Mouse (Mus musculus): ENCODE measurements around the gene Map3k5. TPM values are rescaled to one million over a fixed set of nuclear protein-coding genes. Genes with fewer than 3 reads are reported as not detected.

Gene Map3k5
- polyA plus RNA-seq, 1 experiment from 2014 or later, result 4.2 TPM

DNA sequence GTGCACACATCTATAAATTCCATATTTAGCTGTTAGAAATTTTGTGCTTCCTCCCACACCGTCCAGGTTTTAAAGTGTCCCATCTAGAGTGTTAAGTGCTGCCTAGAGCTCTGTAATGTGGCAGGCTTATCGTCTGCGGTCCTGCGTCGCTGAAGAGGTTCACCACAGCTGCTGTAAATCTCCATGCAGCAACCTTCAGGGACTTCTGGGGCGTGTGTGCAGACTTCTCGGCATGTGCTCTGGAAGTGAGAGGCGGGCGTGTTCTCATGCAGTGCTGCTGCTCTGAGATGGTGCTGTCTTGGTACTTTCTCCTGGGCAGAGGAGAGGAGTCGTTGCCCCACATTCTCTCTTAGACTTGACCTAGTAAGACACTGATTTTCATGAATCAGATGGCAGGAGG, 246.9 kb downstream of the Map3k5 start:
- ATAC-seq (replicated peaks; ENCODE audit: insufficient number of reproducible peaks, low FRiP score, low TSS enrichment), result no peak
- peaks cover 16% of the 10 kb centered on the region for H3K4me1 ChIP-seq (ENCODE audit: control insufficient read depth, insufficient read depth, low read length)
- no peaks in the 10 kb centered on the region for H3K36me3 ChIP-seq (ENCODE audit: control insufficient read depth, insufficient read depth, low read length)
- H3K9ac ChIP-seq (ENCODE audit: low read depth, low read length), result no peak overlapping the region
- no peaks in the 10 kb centered on the region for H3K27me3 ChIP-seq (ENCODE audit: control insufficient read depth, insufficient read depth, low read length)
- 22% methylated on average over 10 of the region's 10 CpGs for WGBS (ENCODE audit: insufficient replicate concordance)
- H3K27ac ChIP-seq (ENCODE audit: low read depth, low read length), result no peak overlapping the region
- no peak overlapping the region for H3K4me3 ChIP-seq (ENCODE audit: low read depth, low read length)
- no peaks in the 10 kb centered on the region for H3K9me3 ChIP-seq (replicated peaks; ENCODE audit: control insufficient read depth, low read length)
- H3K4me2 ChIP-seq, result peak overlapping the region; percentile 20; the same call in 1 of the 2 replicates

DNA sequence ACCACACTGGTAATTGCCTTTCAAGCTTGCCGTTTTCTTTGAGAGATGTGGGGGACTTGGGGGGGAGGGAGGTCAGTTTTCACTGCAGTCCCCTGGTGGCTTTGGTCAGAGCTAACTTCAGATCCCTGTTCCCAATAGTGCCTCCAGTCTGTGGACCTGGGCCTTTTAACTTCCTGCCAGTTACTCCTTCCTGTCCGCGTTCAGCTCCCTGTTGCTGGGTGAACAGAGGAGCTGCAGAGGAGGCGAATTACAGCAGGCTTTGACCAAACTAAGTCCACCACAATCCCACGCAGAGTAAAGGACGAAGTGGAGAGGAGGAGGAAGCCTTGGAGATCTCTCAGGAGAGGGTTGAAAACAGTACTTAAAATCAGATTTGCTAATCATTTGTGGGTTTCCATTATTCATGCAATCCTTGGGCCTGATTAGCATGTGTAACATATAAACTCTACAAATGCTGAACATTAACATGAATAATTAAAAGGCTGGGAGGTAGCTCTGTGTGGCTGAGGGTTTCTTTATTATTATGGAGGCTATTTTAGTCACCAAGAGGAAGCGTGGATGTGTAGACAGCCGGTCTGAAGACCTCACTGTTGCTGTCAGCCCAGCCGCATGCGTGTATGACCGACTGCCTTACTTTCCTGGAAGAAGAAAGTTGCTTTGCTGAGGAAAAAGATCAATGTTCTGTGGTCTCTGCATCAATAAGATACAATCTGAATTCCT, 247.6 kb downstream of the Map3k5 start:
- Histone ChIP-seq H3K4me1 (ENCODE audit: control insufficient read depth, insufficient read depth, low read length) (peaks cover 16% of the 10 kb centered on the region), H3K27ac (ENCODE audit: low read depth, low read length) (no peak overlapping the region), H3K36me3 (ENCODE audit: control insufficient read depth, insufficient read depth, low read length) (no peaks in the 10 kb centered on the region), H3K9ac (ENCODE audit: low read depth, low read length) (no peak overlapping the region; the same call in 1 of the 2 replicates), H3K4me2 (no peak overlapping the region; the same call in 1 of the 2 replicates), H3K4me3 (ENCODE audit: low read depth, low read length) (no peak overlapping the region), H3K27me3 (ENCODE audit: control insufficient read depth, insufficient read depth, low read length) (no peaks in the 10 kb centered on the region), H3K9me3 (replicated peaks; ENCODE audit: control insufficient read depth, low read length) (no peaks in the 10 kb centered on the region)
- ATAC-seq (replicated peaks; ENCODE audit: insufficient number of reproducible peaks, low FRiP score, low TSS enrichment), result no peak
- 48% methylated on average over 11 of the region's 11 CpGs for WGBS (ENCODE audit: insufficient replicate concordance)

DNA sequence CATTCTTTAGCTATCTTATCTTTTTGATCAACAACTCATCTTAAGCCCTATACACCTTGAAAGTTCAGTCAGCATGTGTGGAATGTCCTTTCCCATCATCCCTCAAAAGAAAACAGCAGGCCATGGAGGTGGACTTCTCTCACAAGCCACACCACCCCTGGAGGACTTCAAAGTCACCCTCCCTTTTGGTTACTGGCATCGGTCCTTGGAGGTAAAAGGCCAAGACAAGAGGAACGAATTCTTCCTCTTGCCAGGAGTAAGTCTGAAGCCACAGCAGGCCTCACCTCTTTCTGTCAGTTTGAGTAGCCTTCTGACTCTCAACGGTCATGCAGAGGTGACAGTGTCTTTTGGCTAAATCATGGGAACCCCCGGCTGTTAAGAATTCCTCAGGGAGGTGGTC, 250.1 kb downstream of the Map3k5 start:
- no peak overlapping the region for H3K4me3 ChIP-seq (ENCODE audit: low read depth, low read length)
- no peaks in the 10 kb centered on the region for H3K27me3 ChIP-seq (ENCODE audit: control insufficient read depth, insufficient read depth, low read length)
- no peaks in the 10 kb centered on the region for H3K9me3 ChIP-seq (replicated peaks; ENCODE audit: control insufficient read depth, low read length)
- no peak for ATAC-seq (replicated peaks; ENCODE audit: insufficient number of reproducible peaks, low FRiP score, low TSS enrichment)
- no peak overlapping the region for H3K27ac ChIP-seq (ENCODE audit: low read depth, low read length)
- no peak overlapping the region for H3K9ac ChIP-seq (ENCODE audit: low read depth, low read length)
- H3K4me2 ChIP-seq, result no peak overlapping the region
- WGBS (ENCODE audit: insufficient replicate concordance), result 57% methylated on average over 4 of the region's 4 CpGs
- no peaks in the 10 kb centered on the region for H3K36me3 ChIP-seq (ENCODE audit: control insufficient read depth, insufficient read depth, low read length)
- H3K4me1 ChIP-seq (ENCODE audit: control insufficient read depth, insufficient read depth, low read length), result peaks cover 14% of the 10 kb centered on the region

DNA sequence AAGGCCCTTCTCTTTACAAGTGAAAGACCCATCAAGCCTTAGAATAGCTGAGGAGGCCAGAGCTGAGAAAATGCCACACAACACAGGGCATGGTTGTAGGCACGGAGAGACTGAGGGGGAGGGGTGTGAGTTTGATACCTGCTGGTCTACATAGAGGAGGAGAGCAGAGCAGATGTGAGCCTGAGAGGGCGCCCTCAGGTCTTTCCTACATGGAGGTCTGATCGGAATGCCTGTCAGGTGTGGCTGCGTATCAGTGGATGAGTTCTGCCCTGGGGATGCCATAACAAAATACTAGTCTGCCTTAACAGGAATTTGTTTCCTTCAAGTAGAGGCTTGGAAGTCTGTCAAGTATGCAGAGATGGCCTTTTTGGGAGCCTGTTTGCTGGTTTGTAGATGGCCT, 251.0 kb downstream of the Map3k5 start:
- H3K9me3 ChIP-seq (replicated peaks; ENCODE audit: control insufficient read depth, low read length), result no peaks in the 10 kb centered on the region
- no peak for ATAC-seq (replicated peaks; ENCODE audit: insufficient number of reproducible peaks, low FRiP score, low TSS enrichment)
- WGBS (ENCODE audit: insufficient replicate concordance), result 68% methylated on average over 4 of the region's 4 CpGs
- no peak overlapping the region for H3K4me2 ChIP-seq
- no peak overlapping the region for H3K9ac ChIP-seq (ENCODE audit: low read depth, low read length)
- H3K4me3 ChIP-seq (ENCODE audit: low read depth, low read length), result no peak overlapping the region
- no peak overlapping the region for H3K27ac ChIP-seq (ENCODE audit: low read depth, low read length)
- H3K4me1 ChIP-seq (ENCODE audit: control insufficient read depth, insufficient read depth, low read length), result peaks cover 14% of the 10 kb centered on the region
- H3K36me3 ChIP-seq (ENCODE audit: control insufficient read depth, insufficient read depth, low read length), result no peaks in the 10 kb centered on the region
- H3K27me3 ChIP-seq (ENCODE audit: control insufficient read depth, insufficient read depth, low read length), result no peaks in the 10 kb centered on the region

- H3K4me1 ChIP-seq (ENCODE audit: control insufficient read depth, insufficient read depth, low read length), result peaks cover 14% of the 10 kb centered on the region
- H3K9ac ChIP-seq (ENCODE audit: low read depth, low read length), result no peak overlapping the region
- H3K36me3 ChIP-seq (ENCODE audit: control insufficient read depth, insufficient read depth, low read length), result no peaks in the 10 kb centered on the region
- H3K27me3 ChIP-seq (ENCODE audit: control insufficient read depth, insufficient read depth, low read length), result no peaks in the 10 kb centered on the region
- no peaks in the 10 kb centered on the region for H3K9me3 ChIP-seq (replicated peaks; ENCODE audit: control insufficient read depth, low read length)
- H3K4me2 ChIP-seq, result no peak overlapping the region
- ATAC-seq (replicated peaks; ENCODE audit: insufficient number of reproducible peaks, low FRiP score, low TSS enrichment), result no peak
- H3K27ac ChIP-seq (ENCODE audit: low read depth, low read length), result no peak overlapping the region
- WGBS (ENCODE audit: insufficient replicate concordance), result 84% methylated on average over 2 of the region's 2 CpGs
- no peak overlapping the region for H3K4me3 ChIP-seq (ENCODE audit: low read depth, low read length)
Measured at GRCm38 (mm10) chr10:20185806-20186205, 251.5 kb downstream of the Map3k5 start.

- no peak overlapping the region for H3K27ac ChIP-seq (ENCODE audit: low read depth, low read length)
- WGBS (ENCODE audit: insufficient replicate concordance), result 73% methylated on average over 5 of the region's 5 CpGs
- no peak overlapping the region for H3K9ac ChIP-seq (ENCODE audit: low read depth, low read length)
- H3K4me2 ChIP-seq, result no peak overlapping the region
- H3K4me3 ChIP-seq (ENCODE audit: low read depth, low read length), result no peak overlapping the region
- no peaks in the 10 kb centered on the region for H3K36me3 ChIP-seq (ENCODE audit: control insufficient read depth, insufficient read depth, low read length)
- H3K27me3 ChIP-seq (ENCODE audit: control insufficient read depth, insufficient read depth, low read length), result no peaks in the 10 kb centered on the region
- no peak for ATAC-seq (replicated peaks; ENCODE audit: insufficient number of reproducible peaks, low FRiP score, low TSS enrichment)
- H3K9me3 ChIP-seq (replicated peaks; ENCODE audit: control insufficient read depth, low read length), result no peaks in the 10 kb centered on the region
- peaks cover 4% of the 10 kb centered on the region for H3K4me1 ChIP-seq (ENCODE audit: control insufficient read depth, insufficient read depth, low read length)
Measured at GRCm38 (mm10) chr10:20186800-20187273, 252.6 kb downstream of the Map3k5 start.

DNA sequence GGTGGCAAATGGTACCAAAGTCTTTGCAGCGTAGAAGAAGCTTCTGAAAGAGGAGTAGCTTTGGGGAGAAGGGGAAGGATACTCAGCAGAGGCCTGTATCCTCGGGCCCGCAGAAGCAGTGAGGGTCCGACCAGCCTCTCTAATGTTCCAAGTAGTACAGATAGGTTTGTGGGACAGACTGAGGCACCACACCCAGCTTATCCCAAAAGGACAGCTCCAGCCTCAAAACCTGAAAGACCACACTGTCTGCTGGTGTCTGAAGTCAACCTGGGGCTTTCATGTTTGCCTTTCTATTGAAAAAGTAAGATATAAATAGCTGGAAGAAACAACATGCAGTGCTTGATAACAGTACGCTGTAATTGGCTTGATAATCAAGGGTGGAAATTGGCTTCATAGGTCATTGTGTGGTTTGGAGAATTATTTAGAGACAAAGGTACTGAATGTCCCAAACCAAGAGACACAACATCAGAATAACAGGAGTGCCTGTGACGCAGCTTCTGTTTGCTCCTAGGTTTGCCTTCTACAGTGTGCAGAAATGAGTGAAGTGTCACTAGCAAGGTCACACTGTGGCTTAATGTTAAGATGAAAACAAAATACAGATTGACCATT, 256.0 kb downstream of the Map3k5 start:
- no peak overlapping the region for H3K4me2 ChIP-seq
- no peaks in the 10 kb centered on the region for H3K27me3 ChIP-seq (ENCODE audit: control insufficient read depth, insufficient read depth, low read length)
- no peak overlapping the region for H3K27ac ChIP-seq (ENCODE audit: low read depth, low read length)
- no peak overlapping the region for H3K9ac ChIP-seq (ENCODE audit: low read depth, low read length)
- H3K9me3 ChIP-seq (replicated peaks; ENCODE audit: control insufficient read depth, low read length), result no peaks in the 10 kb centered on the region
- no peak for ATAC-seq (replicated peaks; ENCODE audit: insufficient number of reproducible peaks, low FRiP score, low TSS enrichment)
- 74% methylated on average over 6 of the region's 6 CpGs for WGBS (ENCODE audit: insufficient replicate concordance)
- no peak overlapping the region for H3K4me3 ChIP-seq (ENCODE audit: low read depth, low read length)
- no peaks in the 10 kb centered on the region for H3K36me3 ChIP-seq (ENCODE audit: control insufficient read depth, insufficient read depth, low read length)
- no peaks in the 10 kb centered on the region for H3K4me1 ChIP-seq (ENCODE audit: control insufficient read depth, insufficient read depth, low read length)

Measured in heart, embryonic 11.5 days (tissue).